Comparison of ENCODE assay signal across 10 mouse cellular contexts in genomic region chr12:79793382-79793781, GRCm38 (mm10).
A peak's percentile ranks its signal among the peaks of the same experiment; 100 is the strongest.
DNase-seq lines count a peak whose midpoint lies in the region; ATAC-seq and TF ChIP-seq lines count a peak whose summit lies in the region.
"Had no signal": no experiment of that assay in that cellular context is flagged by ENCODE, and none has a peak within 500 bp of the region (broad histone marks: within the 10 kb centered on the region; RNA-seq: fewer than 3 reads in every experiment).

No protein-coding gene starts in this region.

- peak; percentile 77 for DNase-seq in kidney, adult 2 months
- peak; percentile 60 for DNase-seq in adrenal gland, postnatal 14 days
- peak; percentile 79 for DNase-seq in heart, postnatal 25 days (ENCODE audit: low spot score)
- peak; percentile 92 for DNase-seq in skeletal muscle tissue, adult 2 months (ENCODE audit: low read depth, low spot score)
- DNase-seq in liver, embryonic 11.5 days (ENCODE audit: low spot score): no peak
- DNase-seq in left cerebral cortex, postnatal 4 days: no peak

- TF ChIP-seq POLR2A in kidney, adult 2 months (IDR thresholded peaks at IDR 0.05; ENCODE audit: low read depth, low read length): no peak

- ATAC-seq in kidney, embryonic 14.5 days (ENCODE audit: low FRiP score, low TSS enrichment): no peak
- no peak for ATAC-seq in liver, embryonic 11.5 days (replicated peaks; ENCODE audit: low FRiP score)
- ATAC-seq in granulocyte monocyte progenitor cell, adult 5-6 weeks (replicated peaks; ENCODE audit: poor library complexity, severe bottlenecking): no peak

- H3K27me3 ChIP-seq in kidney, adult 2 months (replicated peaks; ENCODE audit: control insufficient read depth, insufficient read depth, low read length): no peaks in the 10 kb centered on the region
- H3K27me3 ChIP-seq in kidney, embryonic 14.5 days (ENCODE audit: control insufficient read depth, insufficient read depth, low read length): no peaks in the 10 kb centered on the region
- no peaks in the 10 kb centered on the region for H3K27me3 ChIP-seq in liver, embryonic 11.5 days (replicated peaks; ENCODE audit: control insufficient read depth, insufficient read depth, low read length)
- H3K27me3 ChIP-seq: limb, embryonic 13.5 days had no signal

- no peaks in the 10 kb centered on the region for H3K9me3 ChIP-seq in kidney, embryonic 14.5 days (ENCODE audit: control insufficient read depth, low read length)
- H3K9me3 ChIP-seq in liver, embryonic 11.5 days (ENCODE audit: control insufficient read depth, low read length): no peaks in the 10 kb centered on the region
- H3K9me3 ChIP-seq: G1E; limb, embryonic 13.5 days had no signal

- H3K27ac ChIP-seq in kidney, adult 2 months (ENCODE audit: insufficient read depth, low read depth, low read length): peak overlapping the region; percentile 51; the same call in 1 of the 2 replicates
- H3K27ac ChIP-seq in kidney, embryonic 14.5 days (ENCODE audit: low read depth, low read length): no peak overlapping the region
- no peak overlapping the region for H3K27ac ChIP-seq in liver, embryonic 11.5 days (ENCODE audit: low read depth, low read length)
- H3K27ac ChIP-seq: limb, embryonic 13.5 days had no signal

- no peaks in the 10 kb centered on the region for H3K36me3 ChIP-seq in kidney, adult 2 months (ENCODE audit: control insufficient read depth, insufficient read depth, low read length)
- no peaks in the 10 kb centered on the region for H3K36me3 ChIP-seq in kidney, embryonic 14.5 days (ENCODE audit: control insufficient read depth, insufficient read depth, low read length)
- no peaks in the 10 kb centered on the region for H3K36me3 ChIP-seq in liver, embryonic 11.5 days (ENCODE audit: control insufficient read depth, insufficient read depth, low read length)
- H3K36me3 ChIP-seq: limb, embryonic 13.5 days had no signal

- no peaks in the 10 kb centered on the region for H3K4me1 ChIP-seq in kidney, adult 2 months (ENCODE audit: control insufficient read depth, insufficient read depth, low read length)
- H3K4me1 ChIP-seq in kidney, embryonic 14.5 days (ENCODE audit: control insufficient read depth, insufficient read depth, low read length): no peaks in the 10 kb centered on the region
- no peaks in the 10 kb centered on the region; the same call in 1 of the 2 replicates for H3K4me1 ChIP-seq in liver, embryonic 11.5 days (replicated peaks; ENCODE audit: control insufficient read depth, insufficient read depth, low read length)

- H3K4me2 ChIP-seq in kidney, embryonic 14.5 days (replicated peaks; ENCODE audit: low read depth, low read length): no peak overlapping the region
- no peak overlapping the region for H3K4me2 ChIP-seq in liver, embryonic 11.5 days
- H3K4me2 ChIP-seq: limb, embryonic 13.5 days had no signal

- no peak overlapping the region for H3K4me3 ChIP-seq in kidney, adult 2 months (ENCODE audit: insufficient read depth, low read depth, low read length)
- no peak overlapping the region for H3K4me3 ChIP-seq in kidney, embryonic 14.5 days (ENCODE audit: low read length)
- no peak overlapping the region for H3K4me3 ChIP-seq in liver, embryonic 11.5 days (ENCODE audit: low read depth, low read length)
- H3K4me3 ChIP-seq: limb, embryonic 13.5 days had no signal

- no peak overlapping the region for H3K9ac ChIP-seq in kidney, embryonic 14.5 days (ENCODE audit: low read depth, low read length)
- H3K9ac ChIP-seq in liver, embryonic 11.5 days (ENCODE audit: low read depth, low read length): no peak overlapping the region
- H3K9ac ChIP-seq: limb, embryonic 13.5 days had no signal

- intact Hi-C loops in heart, postnatal 25 days (cut with DNase I): loop anchor here (5.0 kb wide), 1 partner anchor 314 kb away; no protein-coding TSS in a partner anchor
- intact Hi-C loops in left cerebral cortex, postnatal 4 days (cut with DNase I): no loop called here

- 72% methylated on average over 8 of the region's 8 CpGs for WGBS in kidney, adult 2 months
- 73% methylated on average over 8 of the region's 8 CpGs for WGBS in kidney, embryonic 14.5 days
- 80% methylated on average over 8 of the region's 8 CpGs for WGBS in liver, embryonic 11.5 days

- TF ChIP-seq CTCF in kidney, adult 2 months (conservative IDR thresholded peaks at IDR 0.05; ENCODE audit: insufficient read depth, insufficient read length, low read depth, low read length): no peak

Comparison
In these comparisons a context has a peak if more than half of its experiments do, and no peak if none do; other contexts are left out.
1. DNase-seq: peak in kidney, adult 2 months (single experiment), adrenal gland, postnatal 14 days (single experiment), heart, postnatal 25 days (single experiment) and skeletal muscle tissue, adult 2 months (single experiment); none in liver, embryonic 11.5 days (single experiment) and left cerebral cortex, postnatal 4 days (single experiment).